Mouse (Mus musculus): ENCODE measurements around the gene Rab38. TPM values are rescaled to one million over a fixed set of nuclear protein-coding genes. Genes with fewer than 3 reads are reported as not detected.
A peak's percentile ranks its signal among the peaks of the same experiment; 100 is the strongest.

Rab38 gene
- polyA plus RNA-seq, 1 experiment from 2014 or later: 1.7 TPM

DNA sequence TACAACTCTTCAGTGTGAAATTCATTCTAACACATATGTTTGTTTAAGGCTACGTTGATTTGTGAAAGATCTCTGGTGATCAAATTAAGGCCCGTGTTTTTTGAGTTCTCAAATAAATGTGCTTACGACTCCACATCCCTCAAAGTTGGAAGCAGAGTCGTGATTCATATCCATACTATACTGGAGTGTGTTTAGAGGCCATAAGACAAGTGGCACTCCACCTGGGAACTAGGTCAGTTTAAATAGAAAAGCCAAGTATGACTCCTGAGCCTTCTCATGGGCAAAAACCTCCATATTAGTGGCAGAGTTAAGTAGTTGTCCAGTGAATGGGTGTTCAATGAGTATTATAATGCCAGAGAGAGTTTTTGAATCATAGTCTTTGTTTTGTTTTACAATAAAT, 13.4 kb downstream of the Rab38 start:
- Histone ChIP-seq H3K27ac (replicated peaks) (no peak overlapping the region), H3K9me3 (no peaks in the 10 kb centered on the region), H3K9ac (replicated peaks) (no peak overlapping the region), H3K4me3 (no peak overlapping the region), H3K4me1 (no peaks in the 10 kb centered on the region), H3K27me3 (no peaks in the 10 kb centered on the region), H3K4me2 (replicated peaks) (no peak overlapping the region), H3K36me3 (no peaks in the 10 kb centered on the region)
- ATAC-seq (ENCODE audit: low FRiP score, low read depth): no peak
- WGBS: 83% methylated on average over 4 of the region's 4 CpGs

DNA sequence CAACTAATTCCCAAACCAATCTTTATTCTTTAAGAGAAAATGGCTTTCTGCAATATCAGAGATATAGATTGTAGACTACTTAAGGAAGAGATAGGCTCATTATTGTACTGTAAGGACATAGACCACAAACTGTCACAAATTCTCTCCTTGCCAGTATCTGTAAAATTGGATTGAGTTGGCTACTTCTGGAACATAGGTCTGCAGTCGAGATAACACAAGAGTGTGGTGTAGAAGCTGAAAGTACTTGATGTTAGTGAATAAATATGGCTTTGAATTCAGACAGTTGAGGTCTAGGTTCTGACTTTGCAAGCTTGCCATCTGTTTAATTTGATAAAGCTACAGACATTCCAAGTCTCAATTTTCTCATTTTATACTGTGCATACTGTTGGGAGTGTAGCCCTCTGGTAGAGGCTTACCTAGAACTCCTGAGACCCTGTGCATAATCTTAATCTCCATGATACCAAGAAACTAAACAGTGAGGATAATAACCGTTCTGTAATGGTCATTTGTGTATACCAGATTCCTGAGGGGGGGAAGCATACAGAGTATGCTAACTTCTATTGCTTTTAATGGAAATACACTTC, 15.3 kb downstream of the Rab38 start:
- H3K36me3 ChIP-seq: no peaks in the 10 kb centered on the region
- no peak for ATAC-seq (ENCODE audit: low FRiP score, low read depth)
- no peak overlapping the region for H3K4me2 ChIP-seq (replicated peaks)
- WGBS: 83% methylated on average over 2 of the region's 2 CpGs
- no peak overlapping the region for H3K4me3 ChIP-seq
- no peaks in the 10 kb centered on the region for H3K4me1 ChIP-seq
- H3K27me3 ChIP-seq: no peaks in the 10 kb centered on the region
- no peak overlapping the region for H3K27ac ChIP-seq (replicated peaks)
- no peaks in the 10 kb centered on the region for H3K9me3 ChIP-seq
- H3K9ac ChIP-seq (replicated peaks): no peak overlapping the region

DNA sequence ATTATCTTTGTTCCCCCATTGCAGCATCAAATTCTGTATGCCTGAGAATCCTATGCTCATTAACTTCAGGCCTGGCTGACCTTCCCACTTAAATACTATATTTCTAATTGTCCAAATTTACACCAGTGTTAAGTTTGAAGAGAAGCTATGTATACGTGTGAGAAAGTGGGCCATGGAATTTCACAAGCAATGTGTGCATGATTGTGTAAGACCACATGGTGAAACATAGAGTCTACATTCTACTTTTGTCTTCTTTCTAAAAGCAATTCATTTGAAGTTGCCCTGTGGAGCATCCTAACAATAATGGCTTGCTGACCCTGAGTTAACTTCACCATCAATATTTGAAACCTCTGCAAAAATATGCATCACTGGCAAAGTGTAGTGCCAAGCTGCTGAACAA, 23.2 kb downstream of the Rab38 start:
- no peak overlapping the region for H3K4me3 ChIP-seq
- no peak overlapping the region for H3K9ac ChIP-seq (replicated peaks)
- WGBS: 66% methylated on average over 1 of the region's 1 CpGs
- no peaks in the 10 kb centered on the region for H3K36me3 ChIP-seq
- no peak overlapping the region for H3K4me2 ChIP-seq (replicated peaks)
- H3K27me3 ChIP-seq: no peaks in the 10 kb centered on the region
- no peak for ATAC-seq (ENCODE audit: low FRiP score, low read depth)
- no peak overlapping the region for H3K27ac ChIP-seq (replicated peaks)
- H3K9me3 ChIP-seq: no peaks in the 10 kb centered on the region
- no peaks in the 10 kb centered on the region for H3K4me1 ChIP-seq

DNA sequence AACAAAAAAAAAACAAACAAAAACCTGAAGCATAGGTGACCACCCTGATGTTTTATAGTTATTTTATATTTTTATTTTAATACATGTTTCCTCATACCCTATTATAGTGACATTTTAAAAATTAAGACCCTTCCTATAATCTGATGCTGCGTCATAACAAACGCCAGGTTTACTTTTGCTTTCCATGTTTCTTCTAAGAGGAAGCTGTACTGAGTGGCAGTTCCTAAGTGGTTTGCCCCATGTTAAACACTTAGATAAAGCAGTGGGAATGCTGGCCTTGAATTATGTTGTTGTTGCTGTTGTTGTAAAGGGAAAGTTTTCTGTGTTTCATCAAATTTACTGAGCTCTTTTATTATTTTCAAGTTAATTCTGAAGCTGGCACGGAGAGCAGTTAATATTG, 27.8 kb downstream of the Rab38 start:
- H3K27me3 ChIP-seq: no peaks in the 10 kb centered on the region
- H3K4me1 ChIP-seq: no peaks in the 10 kb centered on the region
- H3K9ac ChIP-seq (replicated peaks): no peak overlapping the region
- no peak overlapping the region for H3K27ac ChIP-seq (replicated peaks)
- no peaks in the 10 kb centered on the region for H3K9me3 ChIP-seq
- no peak for ATAC-seq (ENCODE audit: low FRiP score, low read depth)
- WGBS: 92% methylated on average over 3 of the region's 3 CpGs
- H3K36me3 ChIP-seq: no peaks in the 10 kb centered on the region
- no peak overlapping the region for H3K4me3 ChIP-seq
- no peak overlapping the region for H3K4me2 ChIP-seq (replicated peaks)

DNA sequence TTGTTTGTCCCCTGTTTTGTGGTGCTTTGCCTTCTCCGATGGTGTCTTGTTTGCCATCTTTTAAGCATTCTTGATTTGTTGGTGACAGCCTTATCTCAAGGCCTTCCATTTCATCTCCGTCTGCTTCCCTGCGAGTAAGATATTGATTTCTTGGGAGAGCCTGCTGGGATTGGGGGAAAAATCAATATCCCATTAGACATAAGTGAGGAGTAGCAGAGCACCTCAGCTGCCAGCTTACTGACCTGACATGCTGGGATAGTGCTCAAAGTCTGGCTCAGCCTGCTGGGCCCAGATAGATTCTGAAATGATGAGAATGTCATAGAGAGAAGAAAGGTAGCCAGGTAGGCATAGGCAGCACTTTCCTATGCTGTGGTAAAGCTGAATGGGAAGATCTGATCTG, 37.7 kb downstream of the Rab38 start:
- ATAC-seq (ENCODE audit: low FRiP score, low read depth): 0 out of 2 replicates have a peak, but pooled peaks have one; percentile 34
- Histone ChIP-seq H3K9me3 (no peaks in the 10 kb centered on the region), H3K27me3 (no peaks in the 10 kb centered on the region), H3K27ac (replicated peaks) (no peak overlapping the region), H3K9ac (replicated peaks) (no peak overlapping the region), H3K36me3 (no peaks in the 10 kb centered on the region), H3K4me2 (replicated peaks) (no peak overlapping the region), H3K4me3 (no peak overlapping the region), H3K4me1 (no peaks in the 10 kb centered on the region)
- 58% methylated on average over 3 of the region's 3 CpGs for WGBS

DNA sequence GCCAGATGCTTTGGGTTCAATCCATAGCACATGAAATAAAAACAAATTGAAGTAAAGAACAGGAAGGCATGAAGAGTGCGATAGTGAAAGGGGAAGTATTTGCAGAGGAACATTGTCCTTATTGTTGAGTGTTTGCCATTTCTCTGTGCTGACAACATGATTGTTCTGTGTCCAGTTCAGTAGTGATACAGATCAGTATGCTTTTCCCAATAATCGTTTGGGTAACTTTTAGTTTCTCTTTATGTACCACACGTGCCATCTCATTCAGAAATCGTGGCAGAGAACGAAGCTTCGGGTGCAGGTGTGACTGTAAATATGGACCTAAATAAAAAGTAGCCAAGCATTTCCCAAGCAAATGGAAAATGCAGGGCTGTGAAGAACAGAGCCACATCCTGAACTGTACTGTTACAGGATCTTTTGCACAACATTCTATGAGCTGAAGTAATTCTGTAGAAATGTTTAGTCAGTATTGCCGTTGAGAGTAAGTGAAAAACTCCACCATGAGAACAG, 52.1 kb downstream of the Rab38 start:
- no peaks in the 10 kb centered on the region for H3K27me3 ChIP-seq
- no peak overlapping the region for H3K9ac ChIP-seq (replicated peaks)
- no peaks in the 10 kb centered on the region for H3K4me1 ChIP-seq
- H3K27ac ChIP-seq (replicated peaks): no peak overlapping the region
- H3K9me3 ChIP-seq: no peaks in the 10 kb centered on the region
- 91% methylated on average over 7 of the region's 7 CpGs for WGBS
- no peaks in the 10 kb centered on the region for H3K36me3 ChIP-seq
- no peak overlapping the region for H3K4me3 ChIP-seq
- no peak for ATAC-seq (ENCODE audit: low FRiP score, low read depth)
- H3K4me2 ChIP-seq (replicated peaks): no peak overlapping the region

DNA sequence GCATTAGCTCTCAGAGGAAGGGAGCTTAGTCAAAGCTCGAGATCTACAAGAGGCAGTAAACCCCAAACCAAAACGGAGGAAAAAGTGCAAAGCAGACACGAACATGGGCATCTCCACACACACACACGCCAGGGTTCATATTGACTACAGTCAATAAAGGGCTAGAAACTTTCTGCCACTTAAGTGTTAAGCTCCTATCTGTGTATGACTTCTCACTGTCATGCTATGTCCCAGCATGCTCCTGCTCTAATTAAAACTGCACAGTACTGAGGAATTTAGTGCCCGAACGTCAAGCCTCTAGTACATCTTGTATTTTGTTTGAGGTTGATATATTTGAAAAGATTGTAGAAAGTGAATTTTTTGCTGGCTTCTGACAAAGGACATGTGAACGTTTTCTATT, 52.6 kb downstream of the Rab38 start:
- WGBS: 77% methylated on average over 7 of the region's 7 CpGs

DNA sequence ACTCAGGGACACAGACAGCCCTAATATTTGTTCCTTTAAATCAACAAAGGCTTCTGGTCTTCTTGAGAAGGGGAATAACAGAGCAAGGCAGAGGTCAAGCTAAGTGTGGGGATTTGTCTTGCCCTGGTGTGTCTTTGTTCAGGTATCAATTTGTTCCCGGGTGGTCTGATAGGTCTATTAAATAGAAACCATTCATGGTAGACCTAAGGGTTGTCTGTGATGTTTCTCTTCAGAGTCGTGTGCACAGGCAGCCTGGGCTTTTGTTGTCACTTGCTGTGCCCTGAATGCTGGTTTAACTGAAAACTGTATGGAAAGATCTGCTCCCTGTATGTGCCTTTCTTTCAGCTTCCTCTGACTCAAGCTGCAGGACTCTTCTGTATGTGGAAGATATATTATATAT, 60.9 kb downstream of the Rab38 start:
- Histone ChIP-seq H3K9me3 (no peaks in the 10 kb centered on the region), H3K4me2 (replicated peaks) (no peak overlapping the region), H3K4me3 (no peak overlapping the region), H3K27ac (replicated peaks) (no peak overlapping the region), H3K4me1 (no peaks in the 10 kb centered on the region), H3K27me3 (no peaks in the 10 kb centered on the region), H3K9ac (replicated peaks) (no peak overlapping the region), H3K36me3 (no peaks in the 10 kb centered on the region)
- ATAC-seq (ENCODE audit: low FRiP score, low read depth): 0 out of 2 replicates have a peak, but pooled peaks have one; percentile 44
- WGBS: 12% methylated on average over 2 of the region's 2 CpGs

More for the DNA sequence above, 52.6 kb downstream of the Rab38 start:
- no peak for ATAC-seq (ENCODE audit: low FRiP score, low read depth)
- Histone ChIP-seq H3K9ac (replicated peaks) (no peak overlapping the region), H3K4me3 (no peak overlapping the region), H3K4me2 (replicated peaks) (no peak overlapping the region), H3K9me3 (no peaks in the 10 kb centered on the region), H3K27ac (replicated peaks) (no peak overlapping the region), H3K27me3 (no peaks in the 10 kb centered on the region), H3K4me1 (no peaks in the 10 kb centered on the region), H3K36me3 (no peaks in the 10 kb centered on the region)

DNA sequence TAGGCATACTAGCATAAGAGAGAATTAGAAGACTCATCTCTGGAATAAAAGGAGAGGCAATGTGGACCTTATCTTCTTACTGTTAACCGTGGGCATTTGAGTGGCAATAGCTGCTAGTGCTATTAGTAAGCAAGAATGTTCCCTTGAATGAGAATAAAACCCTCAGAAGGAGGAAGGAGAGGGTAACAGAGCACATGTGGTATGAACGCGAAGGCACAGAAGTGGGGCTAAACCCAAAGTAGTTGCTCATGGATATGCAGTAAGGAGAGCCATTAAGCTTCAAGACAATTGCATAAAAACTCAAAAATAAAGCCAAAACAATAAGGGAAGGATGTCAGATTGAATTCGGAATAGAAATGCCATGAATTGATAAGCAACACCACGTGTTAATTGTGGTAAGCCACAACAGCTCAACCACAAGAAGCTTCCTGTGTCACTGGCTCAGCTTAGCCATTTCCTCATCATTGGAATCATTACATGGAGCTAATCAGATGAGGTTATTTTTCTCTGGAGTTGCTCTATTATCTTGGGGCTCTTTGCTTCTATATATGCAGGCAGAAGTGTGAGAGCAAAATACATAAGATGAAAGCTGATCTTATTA, 72.2 kb downstream of the Rab38 start:
- Histone ChIP-seq H3K9ac (replicated peaks) (no peak overlapping the region), H3K4me2 (replicated peaks) (no peak overlapping the region), H3K27me3 (no peaks in the 10 kb centered on the region), H3K36me3 (no peaks in the 10 kb centered on the region), H3K9me3 (no peaks in the 10 kb centered on the region), H3K4me1 (no peaks in the 10 kb centered on the region), H3K4me3 (no peak overlapping the region), H3K27ac (replicated peaks) (no peak overlapping the region)
- 86% methylated on average over 5 of the region's 5 CpGs for WGBS
- no peak for ATAC-seq (ENCODE audit: low FRiP score, low read depth)

DNA sequence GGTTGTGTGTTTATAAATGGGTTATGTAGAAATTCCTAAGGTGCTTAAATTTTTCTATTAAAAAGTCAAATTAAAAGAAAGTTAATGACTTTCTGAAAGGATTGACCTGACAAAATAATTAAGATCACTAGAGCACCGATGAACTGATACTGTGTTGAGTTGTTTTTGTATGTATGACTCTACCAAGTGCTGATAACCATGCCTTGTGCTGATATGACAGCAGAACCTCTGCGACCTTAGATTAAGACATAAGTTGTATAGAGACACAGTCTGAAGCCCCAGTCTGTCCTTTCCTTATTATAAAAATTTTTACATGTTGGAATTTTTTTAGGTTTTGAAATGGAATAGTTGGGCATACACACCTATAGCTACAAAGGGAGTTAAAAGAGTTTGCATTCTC, 79.7 kb downstream of the Rab38 start:
- Histone ChIP-seq H3K4me3 (no peak overlapping the region), H3K4me1 (no peaks in the 10 kb centered on the region), H3K9ac (replicated peaks) (no peak overlapping the region), H3K4me2 (replicated peaks) (no peak overlapping the region), H3K36me3 (no peaks in the 10 kb centered on the region), H3K27ac (replicated peaks) (no peak overlapping the region), H3K9me3 (no peaks in the 10 kb centered on the region), H3K27me3 (no peaks in the 10 kb centered on the region)
- 91% methylated on average over 2 of the region's 2 CpGs for WGBS
- no peak for ATAC-seq (ENCODE audit: low FRiP score, low read depth)

DNA sequence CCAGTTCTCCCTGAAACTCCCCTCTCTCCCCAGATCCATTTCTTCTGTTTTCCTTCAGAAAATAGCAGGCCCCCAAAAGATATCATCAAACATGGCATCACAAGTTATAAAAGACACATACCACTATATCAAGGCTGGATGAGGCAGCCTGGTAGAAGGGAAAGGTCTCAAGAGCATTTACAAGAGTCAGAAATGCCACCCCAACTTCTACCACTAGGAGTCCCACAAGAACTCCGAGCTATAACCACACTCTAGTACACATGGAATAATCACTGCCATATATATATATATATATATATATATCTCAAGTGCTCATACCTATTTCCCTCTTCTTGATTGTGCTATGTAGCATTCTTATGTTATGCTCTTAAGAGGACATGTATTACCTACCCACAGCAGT, 92.4 kb downstream of the Rab38 start:
- Histone ChIP-seq H3K4me2 (replicated peaks) (no peak overlapping the region), H3K9me3 (no peaks in the 10 kb centered on the region), H3K27ac (replicated peaks) (no peak overlapping the region), H3K4me1 (no peaks in the 10 kb centered on the region), H3K36me3 (no peaks in the 10 kb centered on the region), H3K9ac (replicated peaks) (no peak overlapping the region), H3K27me3 (no peaks in the 10 kb centered on the region), H3K4me3 (no peak overlapping the region)
- 67% methylated on average over 1 of the region's 1 CpGs for WGBS
- no peak for ATAC-seq (ENCODE audit: low FRiP score, low read depth)

DNA sequence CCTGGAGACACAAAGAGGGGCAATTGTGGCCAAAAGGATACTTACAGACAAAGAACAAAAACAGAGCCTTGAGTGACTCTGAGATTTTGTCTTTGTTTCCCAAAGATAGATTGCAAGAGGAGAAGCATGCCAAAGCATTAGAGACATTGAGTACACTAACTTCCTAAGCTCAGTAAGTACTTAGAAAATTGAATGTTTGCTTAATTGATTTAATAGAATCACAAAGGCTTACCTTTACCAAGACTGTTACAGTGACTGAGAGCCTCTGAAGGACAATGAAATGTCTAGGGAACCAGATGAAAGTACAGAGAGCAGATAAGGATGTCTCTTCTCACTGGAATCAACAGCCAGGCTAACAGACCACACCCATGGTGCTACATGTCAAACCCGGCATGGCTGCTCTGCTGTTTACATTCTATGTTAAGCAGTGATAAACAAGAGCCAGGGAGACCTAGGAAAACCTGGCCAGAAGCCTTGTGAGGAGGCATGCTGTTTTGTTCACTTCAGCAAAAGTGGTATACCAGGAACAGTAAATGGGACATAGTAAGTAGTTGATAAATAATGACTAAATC, 97.1 kb downstream of the Rab38 start:
- Histone ChIP-seq H3K36me3 (no peaks in the 10 kb centered on the region), H3K9ac (replicated peaks) (no peak overlapping the region), H3K4me3 (no peak overlapping the region), H3K27me3 (no peaks in the 10 kb centered on the region), H3K4me2 (replicated peaks) (no peak overlapping the region), H3K9me3 (no peaks in the 10 kb centered on the region), H3K27ac (replicated peaks) (no peak overlapping the region), H3K4me1 (no peaks in the 10 kb centered on the region)
- WGBS: 65% methylated on average over 1 of the region's 1 CpGs
- ATAC-seq (ENCODE audit: low FRiP score, low read depth): no peak

Measured in midbrain, embryonic 12.5 days (tissue).